Mouse (Mus musculus): ENCODE data around the gene Tex50. TPM values are rescaled to one million over a fixed set of nuclear protein-coding genes. Genes with fewer than 3 reads are reported as not detected.

Gene Tex50
- total and polyA plus RNA-seq, 3 experiments = not detected

DNA sequence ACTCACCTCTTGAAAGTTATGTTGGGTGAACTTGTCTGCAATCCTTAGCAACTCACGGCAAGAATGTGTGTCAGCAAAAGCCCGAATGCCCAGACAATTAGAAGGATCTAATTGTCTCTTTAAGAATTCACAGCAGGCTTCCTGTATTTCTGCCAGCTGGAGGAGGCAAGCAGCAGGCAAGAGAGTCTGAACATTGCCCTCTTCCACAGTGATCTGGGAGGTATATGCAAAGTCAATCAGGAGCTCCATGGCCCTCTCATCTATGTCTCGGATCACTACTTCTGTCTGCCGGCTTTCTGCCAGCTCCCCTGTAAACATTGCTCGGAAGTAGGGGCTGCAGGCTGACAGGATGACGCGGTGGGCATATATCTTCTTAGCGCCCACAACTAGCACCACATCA lies 49.9 kb downstream of the Tex50 start (continued):
- TF ChIP-seq RAD21 (IDR thresholded peaks at IDR 0.05; ENCODE audit: low read depth, low read length) = no peak

Other genes starting within 250 kb of the Tex50 start
- gene Serpinc1, start 180.7 kb downstream of the Tex50 start, total RNA-seq (2012; rRNA removed) = 154 and 204 TPM in 2 replicates
- 193 and 202 TPM in 2 replicates for gene Serpinc1, start 180.7 kb downstream of the Tex50 start, total RNA-seq (2014; rRNA removed)
- 143 and 149 TPM in 2 replicates for gene Serpinc1, start 180.7 kb downstream of the Tex50 start, polyA plus RNA-seq (2012; ENCODE audit: insufficient read length, low read depth)
- gene Zbtb37, start 124.5 kb downstream of the Tex50 start, total RNA-seq (2012; rRNA removed) = 4.7 and 5.2 TPM in 2 replicates
- gene Zbtb37, start 124.5 kb downstream of the Tex50 start, total RNA-seq (2014; rRNA removed) = 3.1 and 4.5 TPM in 2 replicates
- 3.6 and 4.8 TPM in 2 replicates for gene Zbtb37, start 124.5 kb downstream of the Tex50 start, polyA plus RNA-seq (2012; ENCODE audit: insufficient read length, low read depth)
- 44.7 and 46.2 TPM in 2 replicates for gene Dars2, start 88.7 kb downstream of the Tex50 start, total RNA-seq (2012; rRNA removed)
- gene Dars2, start 88.7 kb downstream of the Tex50 start, total RNA-seq (2014; rRNA removed) = 64.7 and 74.0 TPM in 2 replicates
- gene Dars2, start 88.7 kb downstream of the Tex50 start, polyA plus RNA-seq (2012; ENCODE audit: insufficient read length, low read depth) = 50.6 and 55.3 TPM in 2 replicates
- 4.6 and 5.5 TPM in 2 replicates for gene Cenpl, start 88.6 kb downstream of the Tex50 start, total RNA-seq (2012; rRNA removed)
- 10.4 and 11.5 TPM in 2 replicates for gene Cenpl, start 88.6 kb downstream of the Tex50 start, total RNA-seq (2014; rRNA removed)
- gene Cenpl, start 88.6 kb downstream of the Tex50 start, polyA plus RNA-seq (2012; ENCODE audit: insufficient read length, low read depth) = 13.1 and 13.3 TPM in 2 replicates
- 8.3 and 9.7 TPM in 2 replicates for gene Klhl20, start 27.8 kb downstream of the Tex50 start, total RNA-seq (2012; rRNA removed)
- 7.2 and 7.9 TPM in 2 replicates for gene Klhl20, start 27.8 kb downstream of the Tex50 start, total RNA-seq (2014; rRNA removed)
- 16.0 and 16.3 TPM in 2 replicates for gene Klhl20, start 27.8 kb downstream of the Tex50 start, polyA plus RNA-seq (2012; ENCODE audit: insufficient read length, low read depth)
- gene Ankrd45, start 16.6 kb downstream of the Tex50 start, total RNA-seq (2012; rRNA removed) = not detected in 2 replicates
- gene Ankrd45, start 16.6 kb downstream of the Tex50 start, total RNA-seq (2014; rRNA removed) = not detected in 2 replicates
- gene Ankrd45, start 16.6 kb downstream of the Tex50 start, polyA plus RNA-seq (2012; ENCODE audit: insufficient read length, low read depth) = 0.23 TPM in 1 of 2 replicates, not detected in the other
- 102 and 132 TPM in 2 replicates for gene Prdx6, start 91.9 kb upstream of the Tex50 start, total RNA-seq (2012; rRNA removed)
- gene Prdx6, start 91.9 kb upstream of the Tex50 start, total RNA-seq (2014; rRNA removed) = 232 and 244 TPM in 2 replicates
- gene Prdx6, start 91.9 kb upstream of the Tex50 start, polyA plus RNA-seq (2012; ENCODE audit: insufficient read length, low read depth) = 264 and 277 TPM in 2 replicates
- 0.08 TPM in 1 of 2 replicates, not detected in the other for gene Tnfsf4, start 236.1 kb upstream of the Tex50 start, total RNA-seq (2012; rRNA removed)
- 0.12 and 0.15 TPM in 2 replicates for gene Tnfsf4, start 236.1 kb upstream of the Tex50 start, total RNA-seq (2014; rRNA removed)
- gene Tnfsf4, start 236.1 kb upstream of the Tex50 start, polyA plus RNA-seq (2012; ENCODE audit: insufficient read length, low read depth) = not detected in 2 replicates

Data from CH12.LX (cell line).